Mouse (Mus musculus): ENCODE measurements around the gene Ptprn2.

DNA sequence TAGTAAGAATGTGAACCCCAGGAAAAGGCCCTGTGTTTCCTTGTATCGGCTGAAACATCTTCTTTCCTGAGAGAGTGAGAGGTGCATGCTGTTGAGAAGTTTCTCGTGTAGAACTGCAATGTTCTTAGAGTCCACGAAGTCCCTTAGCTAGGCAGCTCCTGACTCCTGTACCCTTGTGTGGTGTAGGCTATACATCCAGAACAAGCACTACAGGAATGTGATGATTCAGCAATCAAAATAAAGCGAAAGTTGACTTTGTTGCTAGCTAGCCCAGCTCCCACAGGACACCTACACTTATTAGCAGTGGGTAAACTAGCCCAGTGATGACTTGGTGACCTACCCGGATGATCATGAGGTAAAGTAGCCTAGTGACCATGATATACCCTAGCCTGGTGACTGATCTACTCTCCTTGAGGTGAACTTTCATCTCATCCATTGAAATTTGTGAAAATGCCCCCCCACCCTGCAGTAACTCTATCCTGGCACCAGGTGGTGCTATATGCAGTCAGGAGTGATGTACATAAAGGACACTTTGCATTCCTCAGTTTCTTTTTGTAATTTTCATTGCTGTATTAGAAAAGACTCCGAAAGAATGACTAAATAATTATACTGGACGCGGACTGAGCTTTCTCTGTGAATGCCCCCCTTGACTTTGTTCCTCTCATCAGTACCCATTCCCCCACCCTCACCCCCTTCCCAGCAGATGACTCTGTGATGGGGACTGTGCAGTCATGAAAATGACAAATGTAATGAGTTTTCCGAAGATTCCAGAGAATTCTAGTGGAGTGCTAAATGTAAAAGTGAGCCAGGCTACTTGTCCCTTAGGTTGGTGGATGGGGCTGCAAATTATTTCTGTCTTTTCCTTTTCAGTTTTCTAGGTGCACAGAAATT lies 140.1 kb downstream of the Ptprn2 start:
- TF ChIP-seq CTCF (IDR thresholded peaks at IDR 0.05; ENCODE audit: low read depth, low read length): no peak
- no peak for TF ChIP-seq EP300 (IDR thresholded peaks at IDR 0.05; ENCODE audit: insufficient read depth, low read depth, low read length)

Data from ES-Bruce4 (cell line).